Mouse (Mus musculus): ENCODE measurements around the gene Adcy4. TPM values are rescaled to one million over a fixed set of nuclear protein-coding genes. Genes with fewer than 3 reads are reported as not detected.

Adcy4 gene
- total RNA-seq, 2 experiments from 2014 or later: 0.15 TPM; not detected in 1

GRCm38 (mm10) chr14:55721700-55722437 lies 62.0 kb downstream of the Adcy4 start, which contains the start of gene Rabggta:
Gene Rabggta, minus strand, starts transcription at chr14:55722263.
- peak; percentile 76 for ATAC-seq (ENCODE audit: poor library complexity, severe bottlenecking)

DNA sequence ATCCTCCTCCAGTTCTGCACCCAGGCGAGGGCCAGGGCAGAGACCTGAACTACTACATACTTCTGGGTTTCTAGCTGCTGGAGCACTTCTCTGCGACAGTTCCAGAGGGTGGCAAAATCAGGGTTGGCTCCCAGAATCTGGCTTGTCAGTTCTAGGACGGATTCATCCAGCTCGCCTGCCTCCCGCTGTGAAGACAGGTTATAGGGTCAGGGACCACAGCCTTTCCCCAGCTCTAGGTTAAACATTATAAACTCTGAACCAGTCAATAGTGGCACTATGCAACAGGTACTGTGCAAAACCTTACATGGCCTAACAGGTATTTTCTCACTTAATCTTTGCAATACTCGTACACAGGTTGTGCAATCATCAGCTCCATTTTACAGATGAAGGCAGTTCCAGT lies 62.8 kb downstream of the Adcy4 start:
- no peak for ATAC-seq (ENCODE audit: poor library complexity, severe bottlenecking)

- no peak for ATAC-seq (ENCODE audit: poor library complexity, severe bottlenecking)
Measured at GRCm38 (mm10) chr14:55720666-55721065, 63.2 kb downstream of the Adcy4 start.

GRCm38 (mm10) chr14:55719737-55720136 lies 64.2 kb downstream of the Adcy4 start:
- no peak for ATAC-seq (ENCODE audit: poor library complexity, severe bottlenecking)

Other genes with a start within 250 kb of the Adcy4 start
Only the 30 nearest of the 35 such genes appear.
- 0.33 TPM in 1 of 2 replicates, not detected in the other for gene Fitm1, start 208.5 kb downstream of the Adcy4 start, total RNA-seq (2015)
- gene Fitm1, start 208.5 kb downstream of the Adcy4 start, total RNA-seq (2017): not detected in 2 replicates
- gene Psme1, start 206.0 kb downstream of the Adcy4 start, total RNA-seq (2015): 707 and 794 TPM in 2 replicates
- gene Psme1, start 206.0 kb downstream of the Adcy4 start, total RNA-seq (2017): 278 and 305 TPM in 2 replicates
- 11.2 and 15.9 TPM in 2 replicates for gene Emc9, start 198.8 kb downstream of the Adcy4 start, total RNA-seq (2015)
- 8.2 and 10.5 TPM in 2 replicates for gene Emc9, start 198.8 kb downstream of the Adcy4 start, total RNA-seq (2017)
- gene Psme2, start 193.0 kb downstream of the Adcy4 start, total RNA-seq (2015): 420 and 439 TPM in 2 replicates
- 286 and 332 TPM in 2 replicates for gene Psme2, start 193.0 kb downstream of the Adcy4 start, total RNA-seq (2017)
- 27.2 and 42.8 TPM in 2 replicates for gene Rnf31, start 192.4 kb downstream of the Adcy4 start, total RNA-seq (2015)
- 20.2 and 25.7 TPM in 2 replicates for gene Rnf31, start 192.4 kb downstream of the Adcy4 start, total RNA-seq (2017)
- gene Irf9, start 180.5 kb downstream of the Adcy4 start, total RNA-seq (2015): 69.7 and 70.9 TPM in 2 replicates
- 92.0 and 98.7 TPM in 2 replicates for gene Irf9, start 180.5 kb downstream of the Adcy4 start, total RNA-seq (2017)
- 0.42 and 2.2 TPM in 2 replicates for gene Rec8, start 166.1 kb downstream of the Adcy4 start, total RNA-seq (2015)
- 0.15 and 2.2 TPM in 2 replicates for gene Rec8, start 166.1 kb downstream of the Adcy4 start, total RNA-seq (2017)
- 8.8 and 11.4 TPM in 2 replicates for gene Ipo4, start 148.1 kb downstream of the Adcy4 start, total RNA-seq (2015)
- gene Ipo4, start 148.1 kb downstream of the Adcy4 start, total RNA-seq (2017): 2.1 and 5.1 TPM in 2 replicates
- 1.3 and 4.3 TPM in 2 replicates for gene Gm49378, start 146.2 kb downstream of the Adcy4 start, total RNA-seq (2015)
- gene Gm49378, start 146.2 kb downstream of the Adcy4 start, total RNA-seq (2017): 0.84 and 1.7 TPM in 2 replicates
- gene Tm9sf1, start 140.3 kb downstream of the Adcy4 start, total RNA-seq (2015): 35.3 and 41.1 TPM in 2 replicates
- gene Tm9sf1, start 140.3 kb downstream of the Adcy4 start, total RNA-seq (2017): 50.8 and 53.5 TPM in 2 replicates
- 1.0 and 1.4 TPM in 2 replicates for gene Tssk4, start 133.9 kb downstream of the Adcy4 start, total RNA-seq (2015)
- gene Tssk4, start 133.9 kb downstream of the Adcy4 start, total RNA-seq (2017): 0.26 and 0.89 TPM in 2 replicates
- gene Mdp1, start 123.6 kb downstream of the Adcy4 start, total RNA-seq (2015): 30.5 and 34.4 TPM in 2 replicates
- gene Mdp1, start 123.6 kb downstream of the Adcy4 start, total RNA-seq (2017): 27.0 and 28.3 TPM in 2 replicates
- 24.0 and 24.8 TPM in 2 replicates for gene Gmpr2, start 112.2 kb downstream of the Adcy4 start, total RNA-seq (2015)
- gene Gmpr2, start 112.2 kb downstream of the Adcy4 start, total RNA-seq (2017): 26.2 and 29.7 TPM in 2 replicates
- 421 and 452 TPM in 2 replicates for gene Nedd8, start 112.0 kb downstream of the Adcy4 start, total RNA-seq (2015)
- 297 and 326 TPM in 2 replicates for gene Nedd8, start 112.0 kb downstream of the Adcy4 start, total RNA-seq (2017)
- 24.2 and 27.2 TPM in 2 replicates for gene Tinf2, start 102.3 kb downstream of the Adcy4 start, total RNA-seq (2015)
- gene Tinf2, start 102.3 kb downstream of the Adcy4 start, total RNA-seq (2017): 25.1 and 39.8 TPM in 2 replicates
- gene Tgm1, start 70.2 kb downstream of the Adcy4 start, total RNA-seq (2015): 1.6 and 1.7 TPM in 2 replicates
- 1.0 and 2.1 TPM in 2 replicates for gene Tgm1, start 70.2 kb downstream of the Adcy4 start, total RNA-seq (2017)
- 10.0 and 12.5 TPM in 2 replicates for gene Rabggta, start 61.8 kb downstream of the Adcy4 start, total RNA-seq (2015)
- gene Rabggta, start 61.8 kb downstream of the Adcy4 start, total RNA-seq (2017): 8.5 and 13.7 TPM in 2 replicates
- gene Dhrs1, start 38.4 kb downstream of the Adcy4 start, total RNA-seq (2015): 112 and 121 TPM in 2 replicates
- gene Dhrs1, start 38.4 kb downstream of the Adcy4 start, total RNA-seq (2017): 44.1 and 55.0 TPM in 2 replicates
- gene Nop9, start 38.4 kb downstream of the Adcy4 start, total RNA-seq (2015): 10.4 and 12.2 TPM in 2 replicates
- 11.7 and 13.9 TPM in 2 replicates for gene Nop9, start 38.4 kb downstream of the Adcy4 start, total RNA-seq (2017)
- 0.27 and 1.5 TPM in 2 replicates for gene Cideb, start 25.6 kb downstream of the Adcy4 start, total RNA-seq (2015)
- 0.22 TPM in 1 of 2 replicates, not detected in the other for gene Cideb, start 25.6 kb downstream of the Adcy4 start, total RNA-seq (2017)
- 0.16 and 0.21 TPM in 2 replicates for gene Ltb4r2, start 22.7 kb downstream of the Adcy4 start, total RNA-seq (2015)
- 0.33 and 0.53 TPM in 2 replicates for gene Ltb4r2, start 22.7 kb downstream of the Adcy4 start, total RNA-seq (2017)
- gene Ltb4r1, start 18.1 kb downstream of the Adcy4 start, total RNA-seq (2015): 41.4 and 46.4 TPM in 2 replicates
- gene Ltb4r1, start 18.1 kb downstream of the Adcy4 start, total RNA-seq (2017): 57.4 and 68.0 TPM in 2 replicates
- gene Ripk3, start 4.8 kb upstream of the Adcy4 start, total RNA-seq (2015): 79.0 and 82.5 TPM in 2 replicates
- gene Ripk3, start 4.8 kb upstream of the Adcy4 start, total RNA-seq (2017): 24.2 and 30.0 TPM in 2 replicates
- not detected in 2 replicates for gene Nfatc4, start 39.0 kb upstream of the Adcy4 start, total RNA-seq (2015)
- gene Nfatc4, start 39.0 kb upstream of the Adcy4 start, total RNA-seq (2017): not detected in 2 replicates
- 1.1 and 1.6 TPM in 2 replicates for gene Nynrin, start 69.9 kb upstream of the Adcy4 start, total RNA-seq (2015)
- 1.4 and 1.5 TPM in 2 replicates for gene Nynrin, start 69.9 kb upstream of the Adcy4 start, total RNA-seq (2017)
- 0.40 TPM in 1 of 2 replicates, not detected in the other for gene Cbln3, start 100.3 kb upstream of the Adcy4 start, total RNA-seq (2015)
- gene Cbln3, start 100.3 kb upstream of the Adcy4 start, total RNA-seq (2017): 0.44 TPM in 1 of 2 replicates, not detected in the other
- 9.4 and 11.8 TPM in 2 replicates for gene Khnyn, start 100.9 kb upstream of the Adcy4 start, total RNA-seq (2015)
- gene Khnyn, start 100.9 kb upstream of the Adcy4 start, total RNA-seq (2017): 33.7 and 37.6 TPM in 2 replicates
- gene Sdr39u1, start 116.2 kb upstream of the Adcy4 start, total RNA-seq (2015): 1.9 and 3.0 TPM in 2 replicates
- gene Sdr39u1, start 116.2 kb upstream of the Adcy4 start, total RNA-seq (2017): 0.99 and 2.9 TPM in 2 replicates
- 0.51 and 1.0 TPM in 2 replicates for gene Cma1, start 160.6 kb upstream of the Adcy4 start, total RNA-seq (2015)
- gene Cma1, start 160.6 kb upstream of the Adcy4 start, total RNA-seq (2017): 1.8 TPM in 1 of 2 replicates, not detected in the other
- not detected in 2 replicates for gene Cma2, start 166.9 kb upstream of the Adcy4 start, total RNA-seq (2015)
- not detected in 2 replicates for gene Cma2, start 166.9 kb upstream of the Adcy4 start, total RNA-seq (2017)